In the genomic region with DNA sequence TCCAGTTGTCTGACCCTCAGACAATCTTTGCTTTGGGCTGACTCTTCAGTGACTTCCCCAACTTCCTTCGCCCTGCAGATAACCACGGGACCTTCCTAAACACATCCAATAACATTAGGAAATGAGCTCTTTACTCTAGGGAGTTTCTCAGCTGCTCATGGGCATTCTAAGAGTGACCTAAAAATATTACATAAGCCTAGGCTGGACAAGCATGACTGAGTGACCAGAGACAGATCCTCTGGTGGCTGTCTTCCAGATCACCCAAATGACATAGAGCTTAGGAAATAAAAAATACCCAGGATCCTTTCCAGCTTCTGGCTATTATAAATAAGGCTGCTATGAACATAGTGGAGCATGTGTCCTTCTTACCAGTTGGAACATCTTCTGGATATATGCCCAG, we compare ENCODE assay signal across 15 mouse cellular contexts.
"Had no signal": no experiment of that assay in that cellular context is flagged by ENCODE, and none has a peak within 500 bp of the region (broad histone marks: within the 10 kb centered on the region; RNA-seq: fewer than 3 reads in every experiment).

No protein-coding gene starts in this region.

- H3K4me1 ChIP-seq: limb, embryonic 12.5 days; neural tube, embryonic 15.5 days had no signal

- H3K4me3 ChIP-seq: layer of hippocampus, adult 2 months; limb, embryonic 12.5 days; liver, embryonic 13.5 days; myocyte; neural tube, embryonic 15.5 days had no signal

- H3K27me3 ChIP-seq: limb, embryonic 12.5 days; liver, embryonic 13.5 days; neural tube, embryonic 15.5 days had no signal

- H3K4me2 ChIP-seq: limb, embryonic 12.5 days; liver, embryonic 13.5 days; neural tube, embryonic 15.5 days had no signal

- H3K27ac ChIP-seq: kidney, postnatal 0 days; layer of hippocampus, adult 2 months; limb, embryonic 12.5 days; liver, embryonic 13.5 days; neural tube, embryonic 15.5 days; stomach, postnatal 0 days had no signal

- H3K36me3 ChIP-seq: limb, embryonic 12.5 days; liver, embryonic 13.5 days; neural tube, embryonic 15.5 days had no signal

- ATAC-seq: intestine, postnatal 0 days; liver, postnatal 0 days had no signal

- H3K9ac ChIP-seq: limb, embryonic 12.5 days; liver, embryonic 13.5 days; liver, postnatal 0 days; neural tube, embryonic 15.5 days had no signal

- H3K9me3 ChIP-seq: limb, embryonic 12.5 days; liver, embryonic 13.5 days; neural tube, embryonic 15.5 days had no signal

- DNase-seq: kidney, postnatal 4 days; liver; liver, embryonic 13.5 days; liver, postnatal 0 days; midbrain, embryonic 14.5 days; right cerebral cortex, adult 18-20 months; right cerebral cortex, postnatal 25 days; thymus, postnatal 4 days had no signal
